Mouse (Mus musculus): ENCODE data around the gene Reps2.

Reps2 gene

GRCm38 (mm10) chrX:162589173-162589805 lies 54.2 kb downstream of the Reps2 start:
- no peak for DNase-seq

GRCm38 (mm10) chrX:162584349-162584748 lies 59.1 kb downstream of the Reps2 start:
- no peak for DNase-seq

- DNase-seq, result no peak
Measured at GRCm38 (mm10) chrX:162580521-162580920, 62.9 kb downstream of the Reps2 start.

- no peak for DNase-seq
Measured at GRCm38 (mm10) chrX:162568439-162568838, 75.0 kb downstream of the Reps2 start.

- DNase-seq, result no peak
Measured at GRCm38 (mm10) chrX:162565501-162565900, 77.9 kb downstream of the Reps2 start.

- no peak for DNase-seq
Measured at GRCm38 (mm10) chrX:162556459-162556841, 87.0 kb downstream of the Reps2 start.

- no peak for DNase-seq
Measured at GRCm38 (mm10) chrX:162555729-162556458, 87.6 kb downstream of the Reps2 start.

- no peak for DNase-seq
Measured at GRCm38 (mm10) chrX:162554513-162554912, 88.9 kb downstream of the Reps2 start.

- no peak for DNase-seq
Measured at GRCm38 (mm10) chrX:162552383-162552782, 91.1 kb downstream of the Reps2 start.

- DNase-seq, result no peak
Measured at GRCm38 (mm10) chrX:162545037-162545436, 98.4 kb downstream of the Reps2 start.

- no peak for DNase-seq
Measured at GRCm38 (mm10) chrX:162542576-162543227, 100.7 kb downstream of the Reps2 start.

GRCm38 (mm10) chrX:162541961-162542360 lies 101.5 kb downstream of the Reps2 start:
- DNase-seq, result no peak

- DNase-seq, result no peak
Measured at GRCm38 (mm10) chrX:162531016-162531415, 112.4 kb downstream of the Reps2 start.

- DNase-seq, result peak in 1 of 2 experiments; percentile 1
Measured at GRCm38 (mm10) chrX:162527240-162527639, 116.2 kb downstream of the Reps2 start.

- no peak for DNase-seq
Measured at GRCm38 (mm10) chrX:162521831-162522514, 121.5 kb downstream of the Reps2 start.

- DNase-seq, result no peak
Measured at GRCm38 (mm10) chrX:162521197-162521596, 122.3 kb downstream of the Reps2 start.

- no peak for DNase-seq
Measured at GRCm38 (mm10) chrX:162520374-162520773, 123.1 kb downstream of the Reps2 start.

- no peak for DNase-seq
Measured at GRCm38 (mm10) chrX:162510426-162510980, 132.9 kb downstream of the Reps2 start.

- no peak for DNase-seq
Measured at GRCm38 (mm10) chrX:162505186-162505585, 138.3 kb downstream of the Reps2 start.

- DNase-seq, result no peak
Measured at GRCm38 (mm10) chrX:162503436-162503835, 140.0 kb downstream of the Reps2 start.

GRCm38 (mm10) chrX:162500962-162501361 lies 142.5 kb downstream of the Reps2 start:
- DNase-seq, result no peak

GRCm38 (mm10) chrX:162496485-162496884 lies 147.0 kb downstream of the Reps2 start:
- no peak for DNase-seq

- no peak for DNase-seq
Measured at GRCm38 (mm10) chrX:162488630-162489029, 154.8 kb downstream of the Reps2 start.

All from thymus, postnatal 36 days (tissue).